Mouse (Mus musculus) B cell, adult 67 days (primary cell): ENCODE results near the gene Gcnt1. TPM values are rescaled to one million over a fixed set of nuclear protein-coding genes. Genes with fewer than 3 reads are reported as not detected.

Experiments used
- total RNA-seq, 2 experiments: library from RNA; stranded (reverse); gene quantifications; 4 replicates each; pipeline ENCODE4 v1.2.4; 2023

Gcnt1 gene
- total RNA-seq = 10 to 100 TPM; 49.8 to 57.0 TPM

DNA sequence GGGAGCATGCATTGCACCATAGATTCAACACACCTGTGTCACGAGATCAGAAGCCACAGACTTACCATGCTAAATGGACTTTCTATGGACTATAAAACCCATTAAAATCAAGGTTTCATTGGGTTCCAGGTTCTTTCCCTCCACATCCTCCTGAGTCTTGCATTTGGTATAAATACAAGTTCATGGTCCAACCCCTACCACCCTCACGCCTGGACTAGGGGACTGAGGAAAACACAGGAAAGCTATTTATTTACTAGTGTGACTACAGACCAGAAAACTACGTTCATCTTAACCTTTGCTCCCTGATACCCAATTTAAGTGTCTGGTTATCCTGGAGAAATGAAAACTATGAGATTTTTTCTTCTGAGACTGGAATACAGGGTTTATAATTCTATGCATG is at the start of gene Gcnt1:
Gene Gcnt1, minus strand, starts transcription at position 144 of the 400 bp plus-strand sequence.

DNA sequence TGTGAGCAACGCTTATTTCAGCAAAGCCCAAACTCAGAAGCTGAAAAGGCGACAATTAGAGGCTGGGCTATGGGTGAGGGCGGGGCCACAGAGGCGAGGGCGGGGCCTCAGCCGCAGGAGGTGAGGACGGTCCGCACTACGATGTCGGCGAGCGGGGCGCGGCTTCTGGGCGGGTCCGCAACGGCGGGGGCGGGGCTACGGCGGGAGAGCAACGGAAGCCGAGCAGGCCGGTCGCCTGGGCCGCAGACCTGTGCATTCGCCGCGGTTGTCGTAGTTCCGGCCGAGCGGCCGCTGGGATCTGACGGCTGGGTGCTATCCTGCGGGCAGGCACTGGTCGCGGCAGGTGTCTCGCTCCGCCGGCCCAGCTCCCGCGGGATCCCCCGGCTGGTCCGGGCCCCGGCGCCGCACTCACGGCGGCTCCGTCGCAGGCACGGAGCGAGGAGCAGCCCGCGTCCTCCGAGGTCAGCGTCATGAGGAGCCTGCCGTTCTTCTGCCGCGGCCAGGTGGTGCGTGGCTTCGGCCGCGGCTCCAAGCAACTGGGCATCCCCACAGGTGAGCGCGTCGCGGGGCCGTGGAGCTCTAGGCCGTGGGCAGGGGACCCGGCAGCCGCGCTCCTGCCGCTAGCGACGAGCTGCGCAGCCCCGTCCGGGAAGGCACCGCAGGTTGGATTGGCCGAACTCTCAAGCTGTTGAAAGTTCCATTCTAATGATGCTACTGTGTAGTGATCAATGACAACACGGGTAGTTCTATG is 21.4 kb upstream of the Gcnt1 start, which contains the start of gene Rfk:
Gene Rfk, plus strand, starts transcription at position 203 of the 751 bp plus-strand sequence.

Other genes starting within 250 kb of the Gcnt1 start
- gene Rfk, start 21.2 kb upstream of the Gcnt1 start, total RNA-seq = 100 to 1,000 TPM in 1 of 2 experiments, 10 to 100 TPM in 1; 93.2 to 103 TPM